Mouse (Mus musculus) cerebellum, adult 2 months (tissue): ENCODE data around the gene Syt6. TPM values are rescaled to one million over a fixed set of nuclear protein-coding genes. Genes with fewer than 3 reads are reported as not detected.

Experiments used
- DNase-seq, 2 experiments: peaks; one replicate each; pipeline ENCODE4 v3.0.0; 2021
- H3K27ac ChIP-seq: fragments of 200-500 bp; 2 replicates; pipeline ENCODE4 v1.5.1; 2012; ENCODE audit warnings: low read length, control low read depth, inconsistent platforms; ENCODE audit not compliant: insufficient read depth
- H3K27me3 ChIP-seq: fragments of 200-500 bp; 2 replicates; pipeline ENCODE4 v1.6.1; 2012; ENCODE audit warnings: inconsistent platforms, mild to moderate bottlenecking, low read length, moderate library complexity; ENCODE audit not compliant: control insufficient read depth, insufficient read depth
- H3K4me1 ChIP-seq: fragments of 200-500 bp; 2 replicates; pipeline ENCODE4 v1.6.1; 2011; ENCODE audit warnings: low read length; ENCODE audit not compliant: control insufficient read depth, insufficient read depth
- H3K4me3 ChIP-seq: fragments of 200-500 bp; replicated peaks from 2 replicates; pipeline ENCODE3; 2011; ENCODE audit warnings: mild to moderate bottlenecking, low read depth, low read length, control low read depth; ENCODE audit not compliant: insufficient read depth
- CTCF ChIP-seq: fragments of 200-500 bp; IDR thresholded peaks from 2 replicates; pipeline ENCODE4 v1.5.1; 2011; ENCODE audit warnings: low read depth, mild to moderate bottlenecking, control low read depth, low read length, moderate library complexity, borderline replicate concordance; ENCODE audit not compliant: insufficient read depth
- POLR2A ChIP-seq: fragments of 200-500 bp; IDR thresholded peaks from 2 replicates; pipeline ENCODE4 v1.6.1; 2011; ENCODE audit warnings: low read length, control low read depth, borderline replicate concordance; ENCODE audit not compliant: insufficient read depth
- WGBS: fragments of 180-500 bp; shearing (Covaris S2); methylation state at CpG from one replicate; pipeline ENCODE4 v1.1.7; 2018; 5-methylcytosine and 5-hydroxymethylcytosine counted together
- polyA plus RNA-seq: library from polyadenylated mRNA; depleted of rRNA; stranded (reverse); fragments of >200 nt; gene quantifications from 2 replicates; pipeline ENCODE4 v1.2.3, GENCODE M21; 2012

Syt6 gene
- polyA plus RNA-seq, 1 experiment: 12.3 TPM

DNA sequence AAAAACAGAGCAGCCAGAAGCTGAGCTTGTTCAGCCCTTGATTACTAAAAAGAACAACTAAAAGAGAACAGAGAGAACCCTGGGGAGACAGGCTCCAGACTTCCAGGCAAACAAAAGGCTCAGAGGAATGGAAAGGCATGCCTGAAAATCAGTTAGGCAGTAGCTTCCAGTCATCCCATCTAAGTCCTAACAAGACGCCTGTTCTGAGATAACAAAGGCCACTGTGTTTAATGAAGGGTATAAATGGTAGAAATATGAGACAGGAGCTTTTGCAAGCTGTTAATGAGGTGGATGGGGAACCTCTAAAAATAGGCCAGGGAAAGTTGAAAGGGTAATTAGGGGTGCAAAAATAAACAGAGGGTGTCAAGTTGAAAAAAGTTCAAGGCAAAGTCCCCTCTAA lies 75.4 kb downstream of the Syt6 start:
- WGBS: 74% methylated on average over 1 of the region's 1 CpGs
- DNase-seq: no peak
- H3K4me1 ChIP-seq: peaks cover 8% of the 10 kb centered on the region
- TF ChIP-seq CTCF: no peak
- TF ChIP-seq POLR2A: no peak
- no peak overlapping the region for H3K4me3 ChIP-seq
- H3K27me3 ChIP-seq: no peaks in the 10 kb centered on the region
- no peak overlapping the region for H3K27ac ChIP-seq

GRCm38 (mm10) chr3:103660012-103660411 lies 85.0 kb downstream of the Syt6 start:
- Histone ChIP-seq H3K4me1 (no peaks in the 10 kb centered on the region), H3K27ac (no peak overlapping the region), H3K4me3 (no peak overlapping the region), H3K27me3 (no peaks in the 10 kb centered on the region)
- no peak for DNase-seq
- 66% methylated on average over 2 of the region's 2 CpGs for WGBS
- TF ChIP-seq CTCF: no peak
- no peak for TF ChIP-seq POLR2A

- H3K27me3 ChIP-seq: no peaks in the 10 kb centered on the region
- WGBS: 58% methylated on average over 8 of the region's 8 CpGs
- H3K4me1 ChIP-seq: no peaks in the 10 kb centered on the region
- no peak for TF ChIP-seq CTCF
- no peak for TF ChIP-seq POLR2A
- no peak overlapping the region for H3K27ac ChIP-seq
- DNase-seq: no peak
- H3K4me3 ChIP-seq: no peak overlapping the region
Observed at GRCm38 (mm10) chr3:103661714-103662113, 86.7 kb downstream of the Syt6 start.

- H3K27ac ChIP-seq: no peak overlapping the region
- no peak for TF ChIP-seq POLR2A
- TF ChIP-seq CTCF: no peak
- H3K27me3 ChIP-seq: no peaks in the 10 kb centered on the region
- no peak for DNase-seq
- WGBS: 96% methylated on average over 3 of the region's 3 CpGs
- no peaks in the 10 kb centered on the region for H3K4me1 ChIP-seq
- no peak overlapping the region for H3K4me3 ChIP-seq
Observed at GRCm38 (mm10) chr3:103663385-103663784, 88.4 kb downstream of the Syt6 start.

DNA sequence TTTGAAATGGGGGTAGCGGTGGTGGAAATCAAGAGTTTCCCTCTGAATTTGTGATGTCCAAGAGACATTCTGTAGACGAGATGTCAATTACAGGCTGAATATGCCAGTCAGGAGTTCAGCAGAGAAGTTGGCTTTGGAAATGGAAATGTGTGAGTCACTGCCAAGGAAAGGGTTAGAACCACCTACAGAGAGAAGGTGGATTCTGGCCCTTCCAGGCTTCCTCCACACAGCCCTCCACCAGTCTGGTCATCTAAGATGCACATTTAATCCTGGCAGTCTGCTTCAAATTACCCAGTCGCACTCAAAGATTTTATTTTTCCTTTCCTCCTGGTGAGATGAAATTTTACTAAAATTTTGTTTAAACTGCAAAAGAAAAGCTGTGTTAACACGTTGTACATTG lies 97.1 kb downstream of the Syt6 start:
- 57% methylated on average over 4 of the region's 4 CpGs for WGBS
- Histone ChIP-seq H3K4me1 (no peaks in the 10 kb centered on the region; the same call in 1 of the 2 replicates), H3K27me3 (no peaks in the 10 kb centered on the region), H3K4me3 (no peak overlapping the region), H3K27ac (no peak overlapping the region)
- no peak for DNase-seq
- TF ChIP-seq CTCF: no peak
- no peak for TF ChIP-seq POLR2A

DNA sequence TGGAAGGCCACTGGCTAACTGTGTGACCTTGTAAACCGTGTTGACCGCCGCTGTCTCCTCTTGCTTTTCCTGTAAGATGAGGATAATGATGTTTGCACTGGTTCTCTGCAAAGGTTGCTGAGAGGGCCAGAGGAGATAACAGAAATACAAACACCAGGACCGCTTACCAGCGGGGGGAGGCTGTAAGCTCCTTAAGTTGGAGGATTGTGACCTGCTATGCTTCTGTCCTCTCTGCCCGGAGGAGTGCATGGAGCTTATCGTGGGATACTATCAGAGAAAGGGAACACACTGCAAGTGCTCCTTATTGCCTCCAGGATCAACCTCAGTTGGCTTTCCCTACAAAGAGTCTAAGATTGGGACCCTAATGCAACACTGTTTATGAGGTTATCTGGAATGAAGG lies 97.7 kb downstream of the Syt6 start:
- Histone ChIP-seq H3K4me1 (no peaks in the 10 kb centered on the region; the same call in 1 of the 2 replicates), H3K27me3 (no peaks in the 10 kb centered on the region), H3K4me3 (no peak overlapping the region), H3K27ac (no peak overlapping the region)
- TF ChIP-seq POLR2A: no peak
- TF ChIP-seq CTCF: no peak
- 83% methylated on average over 7 of the region's 7 CpGs for WGBS
- no peak for DNase-seq

GRCm38 (mm10) chr3:103678811-103679210 lies 103.8 kb downstream of the Syt6 start:
- DNase-seq: no peak
- H3K4me1 ChIP-seq: no peaks in the 10 kb centered on the region; the same call in 1 of the 2 replicates
- 50% methylated on average over 6 of the region's 6 CpGs for WGBS
- no peak overlapping the region for H3K27ac ChIP-seq
- H3K4me3 ChIP-seq: no peak overlapping the region
- TF ChIP-seq CTCF (no peak), POLR2A (no peak)
- no peaks in the 10 kb centered on the region for H3K27me3 ChIP-seq

GRCm38 (mm10) chr3:103682473-103682872 lies 107.4 kb downstream of the Syt6 start:
- WGBS: 85% methylated on average over 4 of the region's 4 CpGs

More at GRCm38 (mm10) chr3:103682473-103682872, 107.4 kb downstream of the Syt6 start:
- no peak for DNase-seq
- H3K27me3 ChIP-seq: no peaks in the 10 kb centered on the region
- H3K4me1 ChIP-seq: no peaks in the 10 kb centered on the region
- TF ChIP-seq CTCF: no peak
- no peak for TF ChIP-seq POLR2A
- H3K4me3 ChIP-seq: no peak overlapping the region
- H3K27ac ChIP-seq: no peak overlapping the region
